Mouse (Mus musculus) adrenal gland, adult (tissue): ENCODE results near the gene Rnf157.
"Not testable (repeated sequence)": the region's sequence is repeated elsewhere in the genome, so short reads cannot be mapped to it uniquely, and the experiment has no call there.

Source experiments
- DNase-seq, 2 experiments: peaks; one replicate each; pipeline ENCODE4 v3.0.0; 2022 to 2023; ENCODE audit warnings: low spot score in 1 of 2; ENCODE audit not compliant: inconsistent age in 2 of 2

Gene Rnf157

DNA sequence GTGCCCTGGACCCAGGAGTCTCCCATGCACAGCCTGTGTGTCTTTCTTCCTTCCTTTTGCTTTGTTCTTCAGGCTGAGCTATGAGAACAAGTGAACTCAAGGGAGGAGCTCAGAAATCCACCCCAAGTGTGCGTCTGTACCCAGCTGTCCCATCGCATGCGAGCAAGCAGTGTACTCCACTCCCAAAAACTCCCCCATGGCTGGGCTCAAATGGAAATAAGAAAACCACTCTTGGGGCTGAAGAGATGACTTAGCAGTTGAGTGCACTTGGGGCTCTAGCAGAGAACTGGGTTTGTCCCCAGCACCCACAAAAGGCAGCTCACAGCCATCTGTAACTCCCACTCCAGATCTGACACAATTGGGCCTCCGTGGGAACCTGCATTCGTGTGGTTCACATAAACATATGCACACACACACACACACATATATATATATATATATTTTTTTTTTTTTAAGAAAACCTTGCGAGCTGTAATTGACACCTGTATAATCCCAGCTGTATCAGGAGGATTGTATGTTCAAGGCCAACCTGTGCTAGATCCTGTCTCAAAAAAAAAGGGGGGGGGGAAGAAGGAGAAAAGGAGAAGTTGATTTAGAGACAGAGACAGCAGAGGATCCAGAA lies 6.1 kb upstream of the Rnf157 start:
- DNase-seq, result no peak

- DNase-seq, result no peak
Observed at GRCm38 (mm10) chr11:116418194-116418840, 5.5 kb upstream of the Rnf157 start.

DNA sequence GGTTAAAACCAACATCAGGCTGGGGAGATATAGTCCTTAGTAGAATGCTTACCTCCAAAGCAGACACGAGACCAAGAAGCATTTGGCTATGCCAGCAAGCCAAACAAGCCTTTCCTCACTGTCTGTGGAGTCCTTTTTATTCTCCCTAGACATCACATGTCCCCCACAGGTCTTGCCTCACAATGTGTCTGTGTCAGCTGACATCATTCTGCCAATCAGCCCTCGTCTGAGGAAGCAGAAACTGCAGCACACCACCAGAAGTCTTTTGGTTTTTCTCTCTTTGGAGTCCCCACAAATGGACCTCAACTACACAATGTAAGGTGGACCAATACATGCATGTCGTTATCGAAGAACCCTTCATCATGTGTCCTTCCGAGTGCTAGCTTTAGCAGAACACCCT lies 4.2 kb upstream of the Rnf157 start:
- DNase-seq, result no peak

- DNase-seq, result no peak
Observed at GRCm38 (mm10) chr11:116416196-116416943, 3.5 kb upstream of the Rnf157 start.

DNA sequence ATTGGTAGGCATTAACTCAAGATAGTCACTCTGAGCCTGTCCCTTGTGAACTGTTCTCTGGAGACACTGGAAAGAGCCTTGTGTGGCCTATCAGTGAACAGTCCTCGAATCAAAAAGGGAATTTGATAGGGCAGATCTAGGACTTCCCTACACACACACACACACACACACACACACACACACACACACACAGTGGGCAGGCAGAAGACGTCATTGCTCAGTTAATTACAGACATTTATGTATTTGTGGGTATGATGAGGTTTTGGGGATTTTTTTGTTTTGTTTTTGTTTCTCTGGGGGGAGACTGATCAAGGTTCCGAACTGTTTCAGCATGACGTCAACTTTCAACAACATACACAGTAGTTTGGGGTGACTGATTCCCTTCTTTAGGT lies 795 bp upstream of the Rnf157 start:
- DNase-seq, result no peak

- peak in 1 of 2 experiments; percentile 59 for DNase-seq
Observed at GRCm38 (mm10) chr11:116412028-116412827, 604 bp downstream of the Rnf157 start.

DNA sequence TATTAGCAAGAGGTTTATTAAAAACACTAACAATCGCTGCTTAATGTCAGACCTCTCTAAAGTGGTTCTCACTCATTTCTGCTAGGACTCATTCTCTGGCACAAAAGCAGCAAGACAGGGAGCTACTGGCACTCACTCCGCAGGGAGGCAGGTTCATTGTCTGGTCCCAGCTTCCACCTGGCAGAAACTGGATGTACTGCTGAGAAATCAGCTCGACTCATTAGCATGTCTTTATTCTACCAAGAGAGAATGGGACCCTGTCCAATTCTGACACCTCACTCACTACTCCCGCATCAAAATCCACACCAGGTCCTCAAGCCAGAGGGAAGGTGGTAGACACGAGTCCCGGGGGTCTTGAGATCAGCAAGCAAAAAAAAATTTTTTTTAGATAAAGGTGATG lies 1.2 kb downstream of the Rnf157 start:
- no peak for DNase-seq

DNA sequence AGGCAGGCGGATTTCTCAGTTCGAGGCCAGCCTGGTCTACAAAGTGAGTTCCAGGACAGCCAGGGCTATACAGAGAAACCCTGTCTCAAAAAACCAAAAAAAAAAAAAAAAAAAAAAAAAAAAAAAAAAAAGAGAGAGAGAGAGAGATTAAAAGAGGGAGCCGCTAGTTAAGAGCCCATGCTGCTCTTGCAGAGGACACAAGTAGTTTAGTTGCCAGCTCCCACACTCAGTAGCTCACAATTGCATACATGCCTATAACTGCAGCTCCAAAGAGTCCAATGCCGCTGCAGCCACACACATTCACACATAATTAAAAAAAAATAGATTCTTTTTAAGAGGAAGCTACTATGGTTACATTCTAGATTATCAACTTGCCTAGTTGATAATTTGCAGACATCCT lies 2.4 kb downstream of the Rnf157 start:
- not testable (repeated sequence) for DNase-seq

DNA sequence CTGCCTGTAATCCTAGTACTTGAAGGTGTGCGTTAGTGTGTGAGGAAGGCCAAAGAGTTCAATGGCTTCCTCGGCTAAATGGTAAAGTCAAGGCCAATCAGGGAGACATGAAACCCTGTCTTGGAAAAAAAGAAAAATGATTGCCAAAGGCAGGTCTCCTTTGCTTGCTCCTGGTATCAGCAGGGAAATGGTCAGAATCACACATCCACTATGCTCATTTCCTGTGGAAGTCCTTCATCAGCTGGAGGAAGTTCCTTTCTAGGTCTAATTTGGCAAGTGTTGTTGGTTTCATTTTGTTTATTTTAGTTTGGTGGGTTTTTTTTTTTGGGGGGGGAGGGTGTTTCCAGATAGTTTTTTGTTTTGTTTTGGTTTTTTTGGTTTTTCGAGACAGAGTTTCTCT lies 3.8 kb downstream of the Rnf157 start:
- DNase-seq, result no peak

GRCm38 (mm10) chr11:116406231-116406728 lies 6.6 kb downstream of the Rnf157 start:
- DNase-seq, result no peak

- DNase-seq, result no peak
Observed at GRCm38 (mm10) chr11:116405601-116406000, 7.2 kb downstream of the Rnf157 start.

GRCm38 (mm10) chr11:116400560-116400959 lies 12.3 kb downstream of the Rnf157 start:
- no peak for DNase-seq

DNA sequence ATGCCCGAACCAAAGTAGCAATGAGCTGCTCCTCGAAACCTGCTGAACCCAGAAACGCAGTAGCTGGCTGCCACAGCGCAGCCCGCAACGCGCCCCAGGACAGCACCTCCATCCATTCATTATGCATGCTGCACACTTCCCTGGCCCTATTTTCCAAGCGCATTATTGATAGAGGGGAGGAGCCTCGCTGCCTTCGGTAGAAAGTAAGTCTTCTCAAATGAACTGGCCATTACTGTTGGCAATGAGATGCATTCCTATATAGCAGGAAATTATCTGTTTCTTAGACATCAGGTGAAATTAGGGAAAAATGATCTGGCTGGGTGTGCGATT lies 14.5 kb downstream of the Rnf157 start:
- no peak for DNase-seq

GRCm38 (mm10) chr11:116397517-116398347 lies 15.1 kb downstream of the Rnf157 start:
- DNase-seq, result no peak

DNA sequence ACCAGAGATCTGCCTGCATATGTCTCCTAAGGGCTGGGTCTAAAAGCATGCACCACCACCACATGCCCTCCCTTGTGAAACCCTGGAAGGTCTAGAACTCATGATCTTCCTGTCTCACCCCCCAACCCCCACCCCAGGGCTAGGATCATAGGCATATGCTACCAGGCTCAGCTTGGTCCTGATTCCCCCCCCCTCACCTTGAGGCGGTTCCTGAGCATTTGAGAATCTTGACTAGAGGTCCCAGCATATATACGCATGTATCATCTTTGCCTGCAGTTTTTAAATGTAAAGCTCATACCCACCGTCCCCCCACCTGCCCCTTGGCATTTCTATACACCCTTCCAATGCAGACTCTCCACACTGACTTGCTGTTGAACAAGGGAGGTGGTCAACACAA lies 15.9 kb downstream of the Rnf157 start:
- no peak for DNase-seq

DNA sequence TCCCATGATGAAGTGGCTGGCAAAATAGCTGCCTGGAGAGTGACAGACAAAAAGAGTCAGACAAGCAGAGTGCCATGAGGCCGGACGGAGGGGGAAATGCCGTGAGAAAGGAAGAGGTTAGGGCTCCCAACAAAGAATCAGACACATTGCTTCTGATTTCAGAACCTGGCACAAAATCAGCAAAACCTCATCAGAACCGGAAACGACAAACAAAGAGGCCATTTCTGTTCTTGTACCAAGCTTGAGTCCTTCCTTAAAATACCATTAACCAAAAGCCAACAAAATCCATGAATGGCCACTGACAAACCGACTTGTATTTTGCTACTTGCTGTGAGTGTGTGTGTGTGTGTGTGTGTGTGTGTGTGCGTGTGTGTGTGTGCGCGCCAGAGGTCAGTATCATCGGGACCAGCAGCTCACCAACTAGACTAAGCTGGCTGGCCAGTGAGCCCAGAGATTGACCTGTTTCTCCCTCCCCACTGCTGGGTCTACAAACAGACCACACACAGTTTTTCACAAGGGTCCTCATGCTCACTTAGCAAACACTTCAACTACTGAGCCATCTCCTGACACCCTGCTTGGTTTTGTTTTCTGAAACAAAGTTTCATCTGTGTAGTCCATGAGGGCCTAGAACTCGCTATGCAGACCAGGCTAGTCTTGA lies 16.4 kb downstream of the Rnf157 start:
- no peak for DNase-seq

DNA sequence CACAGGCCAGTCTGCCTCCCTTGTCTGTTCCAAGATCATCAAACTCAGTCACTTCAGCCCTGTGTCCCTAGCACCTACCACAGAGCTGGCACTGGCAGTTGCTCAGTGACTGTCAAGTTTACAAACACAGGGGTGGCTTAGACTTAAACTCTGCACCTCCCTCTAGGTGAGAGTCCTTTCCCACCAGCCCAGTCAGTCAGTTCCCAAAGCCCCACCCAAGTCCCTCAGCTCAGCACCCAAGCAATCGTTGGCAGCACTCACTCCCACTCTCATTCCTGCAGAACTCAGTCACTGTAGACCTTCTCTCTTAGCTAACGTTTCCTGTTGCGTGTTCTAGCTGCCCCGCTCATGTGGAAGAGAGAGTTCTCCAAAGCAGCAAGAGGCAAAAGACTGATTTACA lies 18.1 kb downstream of the Rnf157 start:
- no peak for DNase-seq

- DNase-seq, result peak; percentile 52 to 78
Observed at GRCm38 (mm10) chr11:116388841-116389480, 23.9 kb downstream of the Rnf157 start.
